In the genomic region with DNA sequence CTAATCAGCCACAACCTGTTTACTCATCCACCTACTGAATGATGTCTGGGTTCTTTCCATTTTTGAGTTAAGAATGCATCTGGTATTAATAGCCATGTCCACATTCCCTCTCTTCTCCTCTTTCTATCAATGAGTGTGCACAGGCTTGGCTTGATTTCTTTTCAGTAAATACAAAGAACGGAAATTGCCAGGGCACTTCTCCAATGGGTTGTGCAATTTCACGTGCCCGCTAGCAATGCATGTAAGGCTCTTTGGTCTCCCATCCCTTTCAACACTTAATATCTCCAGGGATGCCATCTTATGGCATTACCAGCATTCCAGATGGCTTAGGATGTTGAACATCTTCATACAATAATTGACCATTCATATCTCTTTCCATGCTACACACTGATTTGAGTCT, we compare ENCODE assay signal across 17 mouse cellular contexts.
"Had no signal": no experiment of that assay in that cellular context is flagged by ENCODE, and none has a peak within 500 bp of the region (broad histone marks: within the 10 kb centered on the region; RNA-seq: fewer than 3 reads in every experiment).

No protein-coding gene starts in this region.

- H3K9me3 ChIP-seq: intestine, embryonic 15.5 days; kidney, embryonic 15.5 days; megakaryocyte, embryonic 14.5 days; midbrain, embryonic 10.5 days; midbrain, embryonic 13.5 days had no signal

- H3K27ac ChIP-seq: intestine, embryonic 15.5 days; kidney, embryonic 15.5 days; left cerebral cortex, adult 2 months; liver, embryonic 14.5 days; midbrain, embryonic 10.5 days; midbrain, embryonic 13.5 days had no signal

- H3K4me1 ChIP-seq: intestine, embryonic 15.5 days; megakaryocyte, embryonic 14.5 days had no signal

- H3K36me3 ChIP-seq: intestine, embryonic 15.5 days; kidney, embryonic 15.5 days; midbrain, embryonic 10.5 days; midbrain, embryonic 13.5 days had no signal

- ATAC-seq: intestine, embryonic 15.5 days; lung, postnatal 0 days; midbrain, embryonic 13.5 days; midbrain, embryonic 16.5 days had no signal

- H3K27me3 ChIP-seq: intestine, embryonic 15.5 days; kidney, embryonic 15.5 days; midbrain, embryonic 13.5 days had no signal

- H3K4me2 ChIP-seq: intestine, embryonic 15.5 days; kidney, embryonic 15.5 days; liver, embryonic 11.5 days; lung, embryonic 14.5 days; midbrain, embryonic 13.5 days had no signal

- DNase-seq: kidney, adult 11 months; kidney, adult 8-10 months; kidney, postnatal 10 days; layer of hippocampus, postnatal 36 days; lung, embryonic 14.5 days; thymus, adult 18-20 months; thymus, postnatal 36 days had no signal

- H3K9ac ChIP-seq: intestine, embryonic 15.5 days; kidney, embryonic 15.5 days; liver, embryonic 14.5 days; lung, embryonic 14.5 days; midbrain, embryonic 13.5 days had no signal

- H3K4me3 ChIP-seq: intestine, embryonic 15.5 days; kidney, embryonic 15.5 days; left cerebral cortex, adult 2 months; megakaryocyte, embryonic 14.5 days; midbrain, embryonic 10.5 days; midbrain, embryonic 13.5 days had no signal
